Mouse (Mus musculus): Measurements from ENCODE around the gene Unk.

GRCm38 (mm10) chr11:116077446-116078204, 47.5 kb downstream of the Unk start, which contains the start of gene Unc13d:
- no peak for TF ChIP-seq CTCF (IDR thresholded peaks at IDR 0.05; ENCODE audit: low read depth, low read length)
- no peak for TF ChIP-seq GATA2 (IDR thresholded peaks at IDR 0.05; ENCODE audit: borderline replicate concordance, low read depth, low read length)
- TF ChIP-seq GATA1 (IDR thresholded peaks at IDR 0.05; ENCODE audit: borderline replicate concordance, low read length), result no peak
